Mouse (Mus musculus) heart, embryonic 10.5 days (tissue): Measurements from ENCODE around the gene Id3. TPM values are rescaled to one million over a fixed set of nuclear protein-coding genes. Genes with fewer than 3 reads are reported as not detected.
A peak's percentile ranks its signal among the peaks of the same experiment; 100 is the strongest.
"Not testable (repeated sequence)": the region's sequence is repeated elsewhere in the genome, so short reads cannot be mapped to it uniquely, and the experiment has no call there.

Experiments used
- DNase-seq: peaks from one replicate; pipeline ENCODE4 v3.0.0-alpha.2; 2017; ENCODE audit warnings: low spot score
- H3K27ac ChIP-seq: fragments of 300-500 bp; sonication (generic); 2 replicates; pipeline ENCODE4 v1.5.1; 2016; ENCODE audit warnings: mild to moderate bottlenecking
- H3K27me3 ChIP-seq: fragments of 300-500 bp; sonication (generic); 2 replicates; pipeline ENCODE4 v1.6.1; 2016; ENCODE audit warnings: mild to moderate bottlenecking; ENCODE audit not compliant: poor library complexity, insufficient read depth, severe bottlenecking
- H3K36me3 ChIP-seq: fragments of 300-500 bp; sonication (generic); 2 replicates; pipeline ENCODE4 v1.6.1; 2016; ENCODE audit warnings: mild to moderate bottlenecking, moderate library complexity
- H3K4me1 ChIP-seq: fragments of 300-500 bp; sonication (generic); 2 replicates; pipeline ENCODE4 v1.6.1; 2016; ENCODE audit warnings: mild to moderate bottlenecking
- H3K4me3 ChIP-seq: fragments of 300-500 bp; sonication (generic); 2 replicates; pipeline ENCODE4 v1.5.1; 2016; ENCODE audit warnings: mild to moderate bottlenecking, moderate library complexity
- H3K9me3 ChIP-seq: fragments of 300-500 bp; sonication (generic); 2 replicates; pipeline ENCODE4 v1.6.1; 2016; ENCODE audit warnings: mild to moderate bottlenecking, moderate library complexity
- WGBS: fragments of 180-500 bp; shearing (Covaris S2); methylation state at CpG from one replicate; pipeline ENCODE4 v1.1.7; 2016; 5-methylcytosine and 5-hydroxymethylcytosine counted together
- polyA plus RNA-seq: library from polyadenylated mRNA; unstranded; fragments of >200 nt; fragmentation: Nextera tagmentation; extraction: Ambion mirVana; gene quantifications from 2 replicates; pipeline ENCODE4 v1.2.1, GENCODE M21; 2016

Gene Id3
- polyA plus RNA-seq, result 324 and 492 TPM in 2 replicates

- Histone ChIP-seq H3K4me1 (peaks cover 82% of the 10 kb centered on the region), H3K36me3 (peaks cover 7% of the 10 kb centered on the region; the same call in 1 of the 2 replicates), H3K27me3 (peaks cover 10% of the 10 kb centered on the region; the same call in 1 of the 2 replicates), H3K4me3 (peak within 1 kb of the TSS; percentile 85), H3K9me3 (no peaks in the 10 kb centered on the region), H3K27ac (peak within 1 kb of the TSS; percentile 95)
- under 1% methylated on average over 39 of the region's 39 CpGs for WGBS
- peak; percentile 99 for DNase-seq
Measured at GRCm38 (mm10) chr4:136143193-136143976, at the start of gene Id3. TSS of gene Id3 (plus strand) at chr4:136143497.

GRCm38 (mm10) chr4:136094519-136095219, 48.6 kb upstream of the Id3 start:
- H3K9me3 ChIP-seq, result no peaks in the 10 kb centered on the region
- H3K4me1 ChIP-seq, result peaks cover 12% of the 10 kb centered on the region
- H3K4me3 ChIP-seq, result no peak overlapping the region
- no peaks in the 10 kb centered on the region for H3K36me3 ChIP-seq
- H3K27ac ChIP-seq, result 0 out of 2 replicates have a peak overlapping the region, but pooled peaks have one; percentile 36
- H3K27me3 ChIP-seq, result peaks cover 4% of the 10 kb centered on the region; the same call in 1 of the 2 replicates
- DNase-seq, result no peak
- 84% methylated on average over 18 of the region's 18 CpGs for WGBS

GRCm38 (mm10) chr4:136095490-136096105, 47.7 kb upstream of the Id3 start:
- 72% methylated on average over 9 of the region's 9 CpGs for WGBS

GRCm38 (mm10) chr4:136096446-136097113, 46.7 kb upstream of the Id3 start:
- H3K4me3 ChIP-seq, result no peak overlapping the region
- H3K27me3 ChIP-seq, result peaks cover 4% of the 10 kb centered on the region; the same call in 1 of the 2 replicates
- peaks cover 27% of the 10 kb centered on the region for H3K4me1 ChIP-seq
- 51% methylated on average over 11 of the region's 11 CpGs for WGBS
- 0 out of 2 replicates have a peak overlapping the region, but pooled peaks have one; percentile 17 for H3K27ac ChIP-seq
- H3K9me3 ChIP-seq, result no peaks in the 10 kb centered on the region
- no peaks in the 10 kb centered on the region for H3K36me3 ChIP-seq
- no peak for DNase-seq

More at GRCm38 (mm10) chr4:136095490-136096105, 47.7 kb upstream of the Id3 start:
- DNase-seq, result no peak
- no peaks in the 10 kb centered on the region for H3K36me3 ChIP-seq
- no peak overlapping the region for H3K4me3 ChIP-seq
- peak overlapping the region; percentile 36; the same call in 1 of the 2 replicates for H3K27ac ChIP-seq
- H3K27me3 ChIP-seq, result peaks cover 4% of the 10 kb centered on the region; the same call in 1 of the 2 replicates
- H3K4me1 ChIP-seq, result peaks cover 20% of the 10 kb centered on the region
- H3K9me3 ChIP-seq, result no peaks in the 10 kb centered on the region

- WGBS, result 89% methylated on average over 3 of the region's 3 CpGs
Measured at GRCm38 (mm10) chr4:136098446-136098845, 44.9 kb upstream of the Id3 start.

GRCm38 (mm10) chr4:136100396-136101070, 42.8 kb upstream of the Id3 start:
- 54% methylated on average over 12 of the region's 12 CpGs for WGBS
- peak overlapping the region; percentile 75 for H3K27ac ChIP-seq
- no peaks in the 10 kb centered on the region for H3K9me3 ChIP-seq
- H3K4me3 ChIP-seq, result no peak overlapping the region
- peaks cover 41% of the 10 kb centered on the region for H3K4me1 ChIP-seq
- H3K36me3 ChIP-seq, result no peaks in the 10 kb centered on the region
- no peak for DNase-seq
- H3K27me3 ChIP-seq, result 0 out of 2 replicates have a peak, but pooled peaks cover 2% of the 10 kb centered on the region

More at GRCm38 (mm10) chr4:136098446-136098845, 44.9 kb upstream of the Id3 start:
- Histone ChIP-seq H3K27ac (peak overlapping the region; percentile 30; the same call in 1 of the 2 replicates), H3K36me3 (no peaks in the 10 kb centered on the region), H3K4me1 (peaks cover 27% of the 10 kb centered on the region), H3K4me3 (no peak overlapping the region), H3K9me3 (no peaks in the 10 kb centered on the region), H3K27me3 (peaks cover 4% of the 10 kb centered on the region; the same call in 1 of the 2 replicates)
- DNase-seq, result no peak

- H3K9me3 ChIP-seq, DNase-seq, H3K27me3 ChIP-seq, H3K36me3 ChIP-seq, H3K27ac ChIP-seq, H3K4me3 ChIP-seq: not testable (repeated sequence)
- peaks cover 39% of the 10 kb centered on the region for H3K4me1 ChIP-seq
- 78% methylated on average over 4 of the region's 4 CpGs for WGBS
Measured at GRCm38 (mm10) chr4:136101753-136102152, 41.5 kb upstream of the Id3 start.

GRCm38 (mm10) chr4:136104590-136105337, 38.5 kb upstream of the Id3 start:
- H3K27me3 ChIP-seq, result 0 out of 2 replicates have a peak, but pooled peaks cover 6% of the 10 kb centered on the region
- H3K4me3 ChIP-seq, result peak overlapping the region; percentile 43
- 8% methylated on average over 18 of the region's 18 CpGs for WGBS
- peak overlapping the region; percentile 78 for H3K27ac ChIP-seq
- no peaks in the 10 kb centered on the region for H3K36me3 ChIP-seq
- H3K4me1 ChIP-seq, result peaks cover 42% of the 10 kb centered on the region
- H3K9me3 ChIP-seq, result no peaks in the 10 kb centered on the region
- DNase-seq, result no peak

- H3K27me3 ChIP-seq, result 0 out of 2 replicates have a peak, but pooled peaks cover 6% of the 10 kb centered on the region
- H3K4me1 ChIP-seq, result peaks cover 42% of the 10 kb centered on the region
- H3K27ac ChIP-seq, result peak overlapping the region; percentile 62; the same call in 1 of the 2 replicates
- H3K9me3 ChIP-seq, result no peaks in the 10 kb centered on the region
- no peak for DNase-seq
- 55% methylated on average over 7 of the region's 7 CpGs for WGBS
- no peaks in the 10 kb centered on the region for H3K36me3 ChIP-seq
- no peak overlapping the region for H3K4me3 ChIP-seq
Measured at GRCm38 (mm10) chr4:136106880-136107301, 36.4 kb upstream of the Id3 start.

GRCm38 (mm10) chr4:136109153-136109552, 34.1 kb upstream of the Id3 start:
- no peak for DNase-seq
- no peaks in the 10 kb centered on the region for H3K36me3 ChIP-seq
- H3K9me3 ChIP-seq, result no peaks in the 10 kb centered on the region
- 90% methylated on average over 2 of the region's 2 CpGs for WGBS
- peak overlapping the region; percentile 59; the same call in 1 of the 2 replicates for H3K27ac ChIP-seq
- peaks cover 52% of the 10 kb centered on the region for H3K4me1 ChIP-seq
- H3K27me3 ChIP-seq, result 0 out of 2 replicates have a peak, but pooled peaks cover 6% of the 10 kb centered on the region
- no peak overlapping the region for H3K4me3 ChIP-seq
